Mouse (Mus musculus) thymus, adult 2 months (tissue): Measurements from ENCODE around the gene Stk4.

Source experiments
- CTCF ChIP-seq: fragments of 200-500 bp; IDR thresholded peaks from 2 replicates; pipeline ENCODE4 v1.5.1; 2012; ENCODE audit warnings: mild to moderate bottlenecking, control low read depth, low read length, moderate library complexity, borderline replicate concordance; ENCODE audit not compliant: control insufficient read depth, poor library complexity, insufficient read depth; ENCODE audit errors: extremely low read depth
- POLR2A ChIP-seq: fragments of 200-500 bp; IDR thresholded peaks from 2 replicates; pipeline ENCODE4 v1.6.1; 2012; ENCODE audit warnings: mild to moderate bottlenecking, low read length, control low read depth, moderate library complexity; ENCODE audit not compliant: control insufficient read depth, poor library complexity, insufficient read depth; ENCODE audit errors: extremely low read depth

DNA sequence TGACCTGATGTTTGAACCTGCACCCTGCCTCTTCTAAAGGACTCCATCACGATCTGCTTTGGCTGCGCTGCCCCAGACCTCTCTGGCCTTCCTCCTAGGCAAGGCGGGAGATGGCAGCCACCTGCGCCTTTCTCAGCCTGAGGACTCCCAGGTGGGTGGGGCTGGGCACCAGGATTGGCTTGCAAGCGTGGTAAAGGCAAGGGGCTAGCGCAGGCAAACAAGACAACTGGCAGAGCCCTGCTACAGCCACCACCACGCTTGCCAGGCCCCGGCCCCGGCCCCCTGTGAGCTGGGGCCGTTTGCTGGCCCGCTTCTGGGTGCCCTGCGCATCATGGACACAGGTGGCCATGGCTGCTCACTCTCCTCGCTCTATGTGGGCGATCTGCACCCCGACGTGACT lies 45.0 kb upstream of the Stk4 start, which contains the start of gene Pabpc1l:
- TF ChIP-seq POLR2A (no peak), CTCF (no peak)
